9 mouse cellular contexts compared by ENCODE assay signal in genomic region chr13:119363379-119363778, GRCm38 (mm10).
DNase-seq lines count a peak whose midpoint lies in the region; ATAC-seq and TF ChIP-seq lines count a peak whose summit lies in the region.
"Had no signal": no experiment of that assay in that cellular context is flagged by ENCODE, and none has a peak within 500 bp of the region (broad histone marks: within the 10 kb centered on the region; RNA-seq: fewer than 3 reads in every experiment).

No protein-coding gene starts in this region.

- H3K9ac ChIP-seq in embryonic facial prominence, embryonic 14.5 days (ENCODE audit: low read depth, low read length), result no peak overlapping the region
- H3K9ac ChIP-seq: liver, embryonic 13.5 days had no signal

- no peak for ATAC-seq in embryonic facial prominence, embryonic 14.5 days (ENCODE audit: low read depth)
- no peak for ATAC-seq in erythroid progenitor cell, adult 5-6 weeks (replicated peaks; ENCODE audit: low FRiP score, poor library complexity, severe bottlenecking)

- WGBS in embryonic facial prominence, embryonic 14.5 days, result 40% methylated on average over 3 of the region's 3 CpGs
- 43% methylated on average over 3 of the region's 3 CpGs for WGBS in lung, adult 2 months

- no peaks in the 10 kb centered on the region for H3K27me3 ChIP-seq in embryonic facial prominence, embryonic 14.5 days (replicated peaks; ENCODE audit: control insufficient read depth, insufficient read depth, low read length)
- H3K27me3 ChIP-seq: liver, embryonic 13.5 days had no signal

- H3K4me3 ChIP-seq in embryonic facial prominence, embryonic 14.5 days (ENCODE audit: low read depth, low read length), result no peak overlapping the region
- H3K4me3 ChIP-seq in lung, adult 2 months (replicated peaks; ENCODE audit: extremely low read depth, low read depth, low read length), result no peak overlapping the region
- H3K4me3 ChIP-seq: liver, embryonic 13.5 days had no signal

- intact Hi-C loops in left cerebral cortex, postnatal 25 days (cut with DNase I), result loop anchor here (5.0 kb wide), 1 partner anchor 961 kb away; no protein-coding TSS in a partner anchor

- no peaks in the 10 kb centered on the region for H3K9me3 ChIP-seq in embryonic facial prominence, embryonic 14.5 days (ENCODE audit: control insufficient read depth, low read length)
- H3K9me3 ChIP-seq: liver, embryonic 13.5 days had no signal

- no peaks in the 10 kb centered on the region for H3K4me1 ChIP-seq in embryonic facial prominence, embryonic 14.5 days (ENCODE audit: control insufficient read depth, insufficient read depth, low read length)
- H3K4me1 ChIP-seq in lung, adult 2 months (ENCODE audit: control insufficient read depth, insufficient read depth, low read length), result no peaks in the 10 kb centered on the region
- H3K4me1 ChIP-seq: liver, embryonic 13.5 days had no signal

- TF ChIP-seq CTCF in lung, adult 2 months (IDR thresholded peaks at IDR 0.05; ENCODE audit: insufficient read depth, low read length), result no peak

- peaks cover 47% of the 10 kb centered on the region for H3K36me3 ChIP-seq in embryonic facial prominence, embryonic 14.5 days (ENCODE audit: control insufficient read depth, insufficient read depth, low read length)

- H3K4me2 ChIP-seq in embryonic facial prominence, embryonic 14.5 days (ENCODE audit: low read depth, low read length), result no peak overlapping the region
- H3K4me2 ChIP-seq: liver, embryonic 13.5 days had no signal

- H3K27ac ChIP-seq in embryonic facial prominence, embryonic 14.5 days (replicated peaks; ENCODE audit: low read depth, low read length), result no peak overlapping the region
- H3K27ac ChIP-seq: liver, embryonic 13.5 days had no signal

- DNase-seq in cerebellum, postnatal 10 days, result peak; percentile 66 to 78
- no peak for DNase-seq in cerebellum, adult 11 months
- peak; percentile 20 to 45 for DNase-seq in left cerebral cortex, postnatal 25 days (ENCODE audit: low spot score in 2 of 2)
- no peak for DNase-seq in left cerebral cortex, adult 8-10 months (ENCODE audit: low spot score in 2 of 2)
- peak; percentile 67 for DNase-seq in MN1 (ENCODE audit: low spot score)
- DNase-seq in embryonic facial prominence, embryonic 14.5 days (ENCODE audit: low spot score), result peak; percentile 56
- peak; percentile 24 for DNase-seq in lung, adult 2 months
- DNase-seq: liver, embryonic 13.5 days had no signal

- no peak for TF ChIP-seq POLR2A in lung, adult 2 months (IDR thresholded peaks at IDR 0.05; ENCODE audit: borderline replicate concordance, extremely low read depth, low read depth, low read length)

Comparison
In these comparisons a context has a peak if more than half of its experiments do, and no peak if none do; other contexts are left out.
1. DNase-seq: peak in cerebellum, postnatal 10 days (2 of 2), left cerebral cortex, postnatal 25 days (2 of 2), MN1 (single experiment), embryonic facial prominence, embryonic 14.5 days (single experiment) and lung, adult 2 months (single experiment); none in cerebellum, adult 11 months (single experiment) and left cerebral cortex, adult 8-10 months (0 of 2).